Mouse (Mus musculus) heart, embryonic 15.5 days (tissue): ENCODE results near the gene Gm49354. TPM values are rescaled to one million over a fixed set of nuclear protein-coding genes. Genes with fewer than 3 reads are reported as not detected.
"Not testable (repeated sequence)": the region's sequence is repeated elsewhere in the genome, so short reads cannot be mapped to it uniquely, and the experiment has no call there.

Source experiments
- ATAC-seq: fragments of 200-750 bp; cut with Nextera tagmentation; replicated peaks from 2 replicates; pipeline ENCODE4 v1.8.0; 2017; ENCODE audit warnings: low read depth, moderate TSS enrichment; ENCODE audit not compliant: insufficient number of reproducible peaks, insufficient read depth, low FRiP score
- H3K27ac ChIP-seq: fragments of 300-500 bp; sonication (generic); 2 replicates; pipeline ENCODE4 v1.5.1; 2015; ENCODE audit warnings: mild to moderate bottlenecking, inconsistent platforms
- H3K27me3 ChIP-seq: fragments of 300-500 bp; sonication (generic); 2 replicates; pipeline ENCODE4 v1.6.1; 2015; ENCODE audit warnings: inconsistent platforms
- H3K36me3 ChIP-seq: fragments of 300-500 bp; sonication (generic); 2 replicates; pipeline ENCODE4 v1.6.1; 2015; ENCODE audit warnings: mild to moderate bottlenecking, inconsistent platforms
- H3K4me1 ChIP-seq: fragments of 300-500 bp; sonication (generic); replicated peaks from 2 replicates; pipeline ENCODE4 v1.6.1; 2015; ENCODE audit warnings: inconsistent platforms
- H3K4me2 ChIP-seq: fragments of 300-500 bp; sonication (generic); 2 replicates; pipeline ENCODE4 v1.6.1; 2015; ENCODE audit warnings: inconsistent platforms, mild to moderate bottlenecking, moderate library complexity
- H3K4me3 ChIP-seq: fragments of 300-500 bp; sonication (generic); 2 replicates; pipeline ENCODE4 v1.5.1; 2015; ENCODE audit warnings: mild to moderate bottlenecking, inconsistent platforms
- H3K9ac ChIP-seq: fragments of 300-500 bp; sonication (generic); 2 replicates; pipeline ENCODE4 v1.6.1; 2015; ENCODE audit warnings: mild to moderate bottlenecking, inconsistent platforms
- H3K9me3 ChIP-seq: fragments of 300-500 bp; sonication (generic); replicated peaks from 2 replicates; pipeline ENCODE4 v1.6.1; 2016; ENCODE audit warnings: inconsistent platforms
- WGBS: fragments of 180-500 bp; shearing (Covaris S2); methylation state at CpG from one replicate; pipeline ENCODE4 v1.1.7; 2015; ENCODE audit warnings: mixed read lengths; 5-methylcytosine and 5-hydroxymethylcytosine counted together
- polyA plus RNA-seq: library from polyadenylated mRNA; unstranded; fragments of >200 nt; fragmentation: Nextera tagmentation; extraction: Ambion mirVana; gene quantifications from 2 replicates; pipeline ENCODE4 v1.2.1, GENCODE M21; 2015

Gm49354 gene
- polyA plus RNA-seq, 1 experiment from 2014 or later: not detected

GRCm38 (mm10) chr13:59796466-59796848 lies 14.4 kb upstream of the Gm49354 start:
- 86% methylated on average over 9 of the region's 9 CpGs for WGBS
- ATAC-seq: no peak

GRCm38 (mm10) chr13:59795807-59796465 lies 13.9 kb upstream of the Gm49354 start:
- no peak overlapping the region for H3K4me3 ChIP-seq
- no peak overlapping the region for H3K27ac ChIP-seq
- ATAC-seq: no peak; the same call in 1 of the 2 replicates
- no peaks in the 10 kb centered on the region for H3K4me1 ChIP-seq
- H3K27me3 ChIP-seq: no peaks in the 10 kb centered on the region
- H3K36me3 ChIP-seq: peaks cover 92% of the 10 kb centered on the region
- H3K9me3 ChIP-seq: no peaks in the 10 kb centered on the region
- H3K9ac ChIP-seq: no peak overlapping the region
- WGBS: 91% methylated on average over 6 of the region's 6 CpGs
- no peak overlapping the region for H3K4me2 ChIP-seq

More at GRCm38 (mm10) chr13:59796466-59796848, 14.4 kb upstream of the Gm49354 start:
- H3K9ac ChIP-seq: no peak overlapping the region
- no peak overlapping the region for H3K27ac ChIP-seq
- peaks cover 97% of the 10 kb centered on the region for H3K36me3 ChIP-seq
- no peaks in the 10 kb centered on the region for H3K27me3 ChIP-seq
- no peaks in the 10 kb centered on the region for H3K4me1 ChIP-seq
- no peaks in the 10 kb centered on the region for H3K9me3 ChIP-seq
- no peak overlapping the region for H3K4me2 ChIP-seq
- H3K4me3 ChIP-seq: no peak overlapping the region

GRCm38 (mm10) chr13:59794786-59795185 lies 12.7 kb upstream of the Gm49354 start:
- Histone ChIP-seq H3K36me3 (peaks cover 88% of the 10 kb centered on the region), H3K27ac (no peak overlapping the region), H3K4me3 (no peak overlapping the region), H3K27me3 (no peaks in the 10 kb centered on the region), H3K4me1 (no peaks in the 10 kb centered on the region), H3K9ac (no peak overlapping the region), H3K4me2 (no peak overlapping the region), H3K9me3 (no peaks in the 10 kb centered on the region)
- no peak for ATAC-seq
- WGBS: 90% methylated on average over 1 of the region's 1 CpGs

- WGBS: 96% methylated on average over 1 of the region's 1 CpGs
- H3K36me3 ChIP-seq: peaks cover 78% of the 10 kb centered on the region
Observed at GRCm38 (mm10) chr13:59779744-59780264, 2.2 kb downstream of the Gm49354 start.

GRCm38 (mm10) chr13:59779213-59779612 lies 2.8 kb downstream of the Gm49354 start:
- H3K36me3 ChIP-seq: peaks cover 72% of the 10 kb centered on the region
- H3K4me1 ChIP-seq: peaks cover 5% of the 10 kb centered on the region
- no peak overlapping the region for H3K4me2 ChIP-seq
- no peaks in the 10 kb centered on the region for H3K27me3 ChIP-seq
- no peak overlapping the region for H3K4me3 ChIP-seq
- no peak for ATAC-seq
- H3K27ac ChIP-seq: no peak overlapping the region
- H3K9ac ChIP-seq: no peak overlapping the region
- 82% methylated on average over 4 of the region's 4 CpGs for WGBS
- H3K9me3 ChIP-seq: no peaks in the 10 kb centered on the region

More at GRCm38 (mm10) chr13:59779744-59780264, 2.2 kb downstream of the Gm49354 start:
- ATAC-seq, H3K4me2 ChIP-seq, H3K27me3 ChIP-seq, H3K9me3 ChIP-seq, H3K9ac ChIP-seq, H3K27ac ChIP-seq, H3K4me1 ChIP-seq, H3K4me3 ChIP-seq: not testable (repeated sequence)

- Histone ChIP-seq H3K27me3 (no peaks in the 10 kb centered on the region), H3K9ac (no peak overlapping the region), H3K4me3 (no peak overlapping the region), H3K4me2 (no peak overlapping the region), H3K36me3 (peaks cover 47% of the 10 kb centered on the region), H3K27ac (peak overlapping the region; percentile 83), H3K9me3 (no peaks in the 10 kb centered on the region), H3K4me1 (peaks cover 20% of the 10 kb centered on the region)
- WGBS: 50% methylated on average over 3 of the region's 3 CpGs
- peak; percentile 44 for ATAC-seq
Observed at GRCm38 (mm10) chr13:59775168-59775567, 6.9 kb downstream of the Gm49354 start.

- peaks cover 45% of the 10 kb centered on the region for H3K4me1 ChIP-seq
- 8% methylated on average over 9 of the region's 9 CpGs for WGBS
- peak overlapping the region; percentile 100 for H3K27ac ChIP-seq
- peaks cover 11% of the 10 kb centered on the region; the same call in 1 of the 2 replicates for H3K36me3 ChIP-seq
- ATAC-seq: peak; percentile 28; the same call in 1 of the 2 replicates
- peak overlapping the region; percentile 79; the same call in 1 of the 2 replicates for H3K9ac ChIP-seq
- H3K4me2 ChIP-seq: peak overlapping the region; percentile 84
- H3K4me3 ChIP-seq: peak overlapping the region; percentile 94
- H3K27me3 ChIP-seq: no peaks in the 10 kb centered on the region
- no peaks in the 10 kb centered on the region for H3K9me3 ChIP-seq
Observed at GRCm38 (mm10) chr13:59771257-59771656, 10.8 kb downstream of the Gm49354 start.

- ATAC-seq: no peak
- H3K9me3 ChIP-seq: no peaks in the 10 kb centered on the region
Observed at GRCm38 (mm10) chr13:59770847-59771246, 11.2 kb downstream of the Gm49354 start.

GRCm38 (mm10) chr13:59770164-59770562 lies 11.9 kb downstream of the Gm49354 start:
- peak; percentile 76 for ATAC-seq
- H3K27ac ChIP-seq: peak overlapping the region; percentile 100
- WGBS: under 1% methylated on average over 28 of the region's 28 CpGs
- peaks cover 54% of the 10 kb centered on the region for H3K4me1 ChIP-seq
- H3K9ac ChIP-seq: peak overlapping the region; percentile 79
- peak overlapping the region; percentile 84 for H3K4me2 ChIP-seq
- peaks cover 11% of the 10 kb centered on the region; the same call in 1 of the 2 replicates for H3K36me3 ChIP-seq
- H3K4me3 ChIP-seq: peak overlapping the region; percentile 94
- no peaks in the 10 kb centered on the region for H3K9me3 ChIP-seq
- H3K27me3 ChIP-seq: no peaks in the 10 kb centered on the region

More at GRCm38 (mm10) chr13:59770847-59771246, 11.2 kb downstream of the Gm49354 start:
- Histone ChIP-seq H3K4me2 (peak overlapping the region; percentile 84), H3K9ac (peak overlapping the region; percentile 79), H3K36me3 (peaks cover 11% of the 10 kb centered on the region; the same call in 1 of the 2 replicates), H3K27me3 (no peaks in the 10 kb centered on the region), H3K4me3 (peak overlapping the region; percentile 94), H3K4me1 (peaks cover 49% of the 10 kb centered on the region), H3K27ac (peak overlapping the region; percentile 100)
- 22% methylated on average over 9 of the region's 9 CpGs for WGBS

- WGBS: under 1% methylated on average over 91 of the region's 91 CpGs
- Histone ChIP-seq H3K4me2 (peak within 1 kb of the TSS; percentile 84), H3K4me1 (peaks cover 48% of the 10 kb centered on the region), H3K27ac (peak within 1 kb of the TSS; percentile 100), H3K36me3 (peaks cover 11% of the 10 kb centered on the region; the same call in 1 of the 2 replicates), H3K4me3 (peak within 1 kb of the TSS; percentile 94), H3K9ac (peak within 1 kb of the TSS; percentile 94), H3K27me3 (no peaks in the 10 kb centered on the region), H3K9me3 (no peaks in the 10 kb centered on the region)
- ATAC-seq: peak; percentile 96
Observed at GRCm38 (mm10) chr13:59769296-59770163, 12.5 kb downstream of the Gm49354 start, which contains the start of gene Isca1. Gene Isca1, minus strand, starts transcription at chr13:59769810.

GRCm38 (mm10) chr13:59768531-59768930 lies 13.5 kb downstream of the Gm49354 start:
- Histone ChIP-seq H3K4me1 (peaks cover 48% of the 10 kb centered on the region), H3K36me3 (peaks cover 11% of the 10 kb centered on the region; the same call in 1 of the 2 replicates)

More at GRCm38 (mm10) chr13:59768531-59768930, 13.5 kb downstream of the Gm49354 start:
- no peaks in the 10 kb centered on the region for H3K9me3 ChIP-seq
- H3K9ac ChIP-seq: peak overlapping the region; percentile 94
- H3K27ac ChIP-seq: peak overlapping the region; percentile 100; the same call in 1 of the 2 replicates
- peak overlapping the region; percentile 84 for H3K4me2 ChIP-seq
- H3K27me3 ChIP-seq: no peaks in the 10 kb centered on the region
- 16% methylated on average over 13 of the region's 13 CpGs for WGBS
- peak overlapping the region; percentile 94 for H3K4me3 ChIP-seq
- ATAC-seq: no peak
